In genomic region chr7:100593349-100593748, GRCm38 (mm10) we compare ENCODE assay signal across 24 mouse cellular contexts.
"Had no signal": no experiment of that assay in that cellular context is flagged by ENCODE, and none has a peak within 500 bp of the region (broad histone marks: within the 10 kb centered on the region; RNA-seq: fewer than 3 reads in every experiment).

No protein-coding gene starts in this region.

- H3K27me3 ChIP-seq: embryonic facial prominence, embryonic 12.5 days; embryonic facial prominence, embryonic 13.5 days; embryonic facial prominence, embryonic 15.5 days; forebrain, embryonic 12.5 days; forebrain, embryonic 13.5 days; forebrain, embryonic 15.5 days had no signal

- H3K4me3 ChIP-seq: embryonic facial prominence, embryonic 10.5 days; embryonic facial prominence, embryonic 12.5 days; embryonic facial prominence, embryonic 13.5 days; embryonic facial prominence, embryonic 15.5 days; erythroblast, embryonic 14.5 days; forebrain, embryonic 10.5 days; forebrain, embryonic 12.5 days; forebrain, embryonic 13.5 days; forebrain, embryonic 15.5 days; gastrocnemius, adult 2 months; heart, adult 2 months; heart, embryonic 10.5 days had no signal

- H3K36me3 ChIP-seq: embryonic facial prominence, embryonic 10.5 days; embryonic facial prominence, embryonic 12.5 days; embryonic facial prominence, embryonic 13.5 days; embryonic facial prominence, embryonic 15.5 days; forebrain, embryonic 10.5 days; forebrain, embryonic 12.5 days; forebrain, embryonic 15.5 days; heart, embryonic 10.5 days had no signal

- H3K9ac ChIP-seq: embryonic facial prominence, embryonic 12.5 days; embryonic facial prominence, embryonic 13.5 days; embryonic facial prominence, embryonic 15.5 days; forebrain, embryonic 12.5 days; forebrain, embryonic 13.5 days; forebrain, embryonic 15.5 days; forebrain, postnatal 0 days had no signal

- H3K4me2 ChIP-seq: embryonic facial prominence, embryonic 12.5 days; embryonic facial prominence, embryonic 13.5 days; embryonic facial prominence, embryonic 15.5 days; forebrain, embryonic 12.5 days; forebrain, embryonic 13.5 days; forebrain, embryonic 15.5 days; heart, embryonic 11.5 days had no signal

- DNase-seq: cerebellum, postnatal 14 days; cerebellum, postnatal 25 days; cerebellum, postnatal 36 days; embryo, embryonic 11 days; forebrain, postnatal 0 days; gastrocnemius, adult 2 months; gastrocnemius, postnatal 10 days; gastrocnemius, postnatal 14 days; gastrocnemius, postnatal 25 days; gastrocnemius, postnatal 36 days; heart, adult 11 months; heart, adult 18-20 months; heart, adult 2 months had no signal

- H3K27ac ChIP-seq: embryonic facial prominence, embryonic 10.5 days; embryonic facial prominence, embryonic 12.5 days; embryonic facial prominence, embryonic 13.5 days; embryonic facial prominence, embryonic 15.5 days; forebrain, embryonic 10.5 days; forebrain, embryonic 12.5 days; forebrain, embryonic 13.5 days; forebrain, embryonic 15.5 days; gastrocnemius, adult 2 months; heart, adult 2 months; heart, embryonic 10.5 days had no signal

- H3K4me1 ChIP-seq: embryonic facial prominence, embryonic 12.5 days; embryonic facial prominence, embryonic 13.5 days; embryonic facial prominence, embryonic 15.5 days; forebrain, embryonic 13.5 days; heart, embryonic 10.5 days had no signal

- H3K9me3 ChIP-seq: embryonic facial prominence, embryonic 10.5 days; embryonic facial prominence, embryonic 12.5 days; embryonic facial prominence, embryonic 13.5 days; embryonic facial prominence, embryonic 15.5 days; forebrain, embryonic 10.5 days; forebrain, embryonic 12.5 days; forebrain, embryonic 13.5 days; forebrain, embryonic 15.5 days; heart, embryonic 10.5 days had no signal
